Mouse (Mus musculus) midbrain, embryonic 14.5 days (tissue): ENCODE measurements at regions not wholly inside any gene's neighbourhood (a gene's known extent, or its start where the extent isn't known, plus 50 kb on each side); places are given as distances from the start of the nearest gene placed in this dataset.
"Not testable (repeated sequence)": the region's sequence is repeated elsewhere in the genome, so short reads cannot be mapped to it uniquely, and the experiment has no call there.

Source experiments
- ATAC-seq: fragments of 200-750 bp; cut with Nextera tagmentation; 2 replicates; pipeline ENCODE4 v1.8.0; 2017; ENCODE audit warnings: moderate number of reproducible peaks, moderate library complexity; ENCODE audit not compliant: low FRiP score, low TSS enrichment
- DNase-seq: peaks from one replicate; pipeline ENCODE4 v3.0.0-alpha.2; 2015
- H3K27ac ChIP-seq: fragments of 300-500 bp; sonication (generic); replicated peaks from 2 replicates; pipeline ENCODE4 v1.5.1; 2014; ENCODE audit warnings: mild to moderate bottlenecking, low read depth, low read length, moderate library complexity
- H3K27me3 ChIP-seq: fragments of 300-500 bp; sonication (generic); 2 replicates; pipeline ENCODE4 v1.6.1; 2014; ENCODE audit warnings: low read length, control low read depth, mixed read lengths; ENCODE audit not compliant: control insufficient read depth, insufficient read depth
- H3K36me3 ChIP-seq: fragments of 300-500 bp; sonication (generic); 2 replicates; pipeline ENCODE4 v1.6.1; 2014; ENCODE audit warnings: low read length, control low read depth; ENCODE audit not compliant: control insufficient read depth, insufficient read depth
- H3K4me1 ChIP-seq: fragments of 300-500 bp; sonication (generic); 2 replicates; pipeline ENCODE4 v1.6.1; 2014; ENCODE audit warnings: mild to moderate bottlenecking, antibody characterized with exemption, low read length, control low read depth; ENCODE audit not compliant: control insufficient read depth, insufficient read depth
- H3K4me2 ChIP-seq: fragments of 300-500 bp; sonication (generic); 2 replicates; pipeline ENCODE4 v1.6.1; 2014; ENCODE audit warnings: mild to moderate bottlenecking, low read length, moderate library complexity
- H3K4me3 ChIP-seq: fragments of 300-500 bp; sonication (generic); replicated peaks from 2 replicates; pipeline ENCODE4 v1.5.1; 2014; ENCODE audit warnings: low read depth, low read length
- H3K9ac ChIP-seq: fragments of 300-500 bp; sonication (generic); replicated peaks from 2 replicates; pipeline ENCODE4 v1.6.1; 2014; ENCODE audit warnings: mild to moderate bottlenecking, low read length, moderate library complexity
- H3K9me3 ChIP-seq: fragments of 300-500 bp; sonication (generic); 2 replicates; pipeline ENCODE4 v1.6.1; 2016; ENCODE audit warnings: low read length, control low read depth, mixed read lengths; ENCODE audit not compliant: control insufficient read depth
- WGBS: fragments of 180-500 bp; shearing (Covaris S2); extraction: QIAGEN DNeasy Blood & Tissue Kit; methylation state at CpG from one replicate; pipeline ENCODE4 v1.1.7; 2014; 5-methylcytosine and 5-hydroxymethylcytosine counted together

GRCm38 (mm10) chr1:79299639-79300038 is 140.3 kb downstream of the Scg2 start:
- H3K4me2 ChIP-seq: no peak overlapping the region
- no peaks in the 10 kb centered on the region for H3K36me3 ChIP-seq
- ATAC-seq: no peak; the same call in 1 of the 2 replicates
- no peaks in the 10 kb centered on the region for H3K4me1 ChIP-seq
- H3K27ac ChIP-seq: no peak overlapping the region
- no peak overlapping the region for H3K4me3 ChIP-seq
- no peaks in the 10 kb centered on the region for H3K27me3 ChIP-seq
- no peaks in the 10 kb centered on the region for H3K9me3 ChIP-seq
- H3K9ac ChIP-seq: no peak overlapping the region
- 6% methylated on average over 2 of the region's 2 CpGs for WGBS
- DNase-seq: no peak

GRCm38 (mm10) chr1:79259726-79260125 is 180.2 kb downstream of the Scg2 start:
- Histone ChIP-seq H3K27me3 (no peaks in the 10 kb centered on the region), H3K4me1 (no peaks in the 10 kb centered on the region), H3K4me2 (no peak overlapping the region), H3K4me3 (no peak overlapping the region), H3K36me3 (no peaks in the 10 kb centered on the region), H3K9ac (no peak overlapping the region), H3K9me3 (no peaks in the 10 kb centered on the region), H3K27ac (no peak overlapping the region)
- 83% methylated on average over 3 of the region's 3 CpGs for WGBS
- no peak for DNase-seq
- ATAC-seq: no peak

- WGBS: 96% methylated on average over 4 of the region's 4 CpGs
- H3K27me3 ChIP-seq: no peaks in the 10 kb centered on the region
- no peak for DNase-seq
- H3K36me3 ChIP-seq: no peaks in the 10 kb centered on the region
- H3K4me2 ChIP-seq: no peak overlapping the region
- no peaks in the 10 kb centered on the region for H3K4me1 ChIP-seq
- H3K9me3 ChIP-seq: no peaks in the 10 kb centered on the region
- H3K4me3 ChIP-seq: no peak overlapping the region
- ATAC-seq: no peak
- no peak overlapping the region for H3K9ac ChIP-seq
- H3K27ac ChIP-seq: no peak overlapping the region
Measured at GRCm38 (mm10) chr1:79212970-79213369, 226.9 kb downstream of the Scg2 start.

GRCm38 (mm10) chr1:79212471-79212870 is 227.4 kb downstream of the Scg2 start:
- ATAC-seq (no peak), DNase-seq (no peak)

GRCm38 (mm10) chr1:79211981-79212380 is 227.9 kb downstream of the Scg2 start:
- not testable (repeated sequence) for H3K9ac ChIP-seq, H3K36me3 ChIP-seq, H3K4me1 ChIP-seq, H3K4me3 ChIP-seq, ATAC-seq, DNase-seq, H3K27ac ChIP-seq, H3K9me3 ChIP-seq, H3K27me3 ChIP-seq, H3K4me2 ChIP-seq
- WGBS: 97% methylated on average over 1 of the region's 1 CpGs

More at GRCm38 (mm10) chr1:79212471-79212870, 227.4 kb downstream of the Scg2 start:
- H3K9ac ChIP-seq: no peak overlapping the region
- no peaks in the 10 kb centered on the region for H3K36me3 ChIP-seq
- no peaks in the 10 kb centered on the region for H3K4me1 ChIP-seq
- H3K4me2 ChIP-seq: no peak overlapping the region
- H3K9me3 ChIP-seq: no peaks in the 10 kb centered on the region
- H3K27me3 ChIP-seq: no peaks in the 10 kb centered on the region
- H3K27ac ChIP-seq: no peak overlapping the region
- no peak overlapping the region for H3K4me3 ChIP-seq
- 95% methylated on average over 5 of the region's 5 CpGs for WGBS

- Histone ChIP-seq H3K9me3 (no peaks in the 10 kb centered on the region), H3K4me1 (no peaks in the 10 kb centered on the region), H3K9ac (no peak overlapping the region), H3K36me3 (no peaks in the 10 kb centered on the region), H3K27me3 (no peaks in the 10 kb centered on the region), H3K4me2 (no peak overlapping the region), H3K27ac (no peak overlapping the region), H3K4me3 (no peak overlapping the region)
- DNase-seq (no peak), ATAC-seq (no peak)
- 89% methylated on average over 1 of the region's 1 CpGs for whole genome bisulfite sequencing
Measured at GRCm38 (mm10) chr1:79207207-79207606, 232.7 kb downstream of the Scg2 start.

GRCm38 (mm10) chr1:79197682-79198081 is 242.2 kb downstream of the Scg2 start:
- ATAC-seq: no peak
- 96% methylated on average over 3 of the region's 3 CpGs for WGBS
- Histone ChIP-seq H3K27me3 (no peaks in the 10 kb centered on the region), H3K36me3 (no peaks in the 10 kb centered on the region), H3K4me2 (no peak overlapping the region), H3K27ac (no peak overlapping the region), H3K9me3 (no peaks in the 10 kb centered on the region), H3K9ac (no peak overlapping the region), H3K4me3 (no peak overlapping the region), H3K4me1 (no peaks in the 10 kb centered on the region)
- DNase-seq: no peak

- no peak for ATAC-seq
- Histone ChIP-seq H3K27ac (no peak overlapping the region), H3K27me3 (no peaks in the 10 kb centered on the region), H3K9ac (no peak overlapping the region), H3K9me3 (no peaks in the 10 kb centered on the region), H3K4me1 (no peaks in the 10 kb centered on the region), H3K36me3 (no peaks in the 10 kb centered on the region), H3K4me2 (no peak overlapping the region), H3K4me3 (no peak overlapping the region)
- 86% methylated on average over 3 of the region's 3 CpGs for WGBS
- DNase-seq: no peak
Measured at GRCm38 (mm10) chr1:79191031-79191430, 248.9 kb downstream of the Scg2 start.

- Histone ChIP-seq H3K27me3 (no peaks in the 10 kb centered on the region), H3K4me3 (no peak overlapping the region), H3K27ac (no peak overlapping the region), H3K4me1 (no peaks in the 10 kb centered on the region), H3K9ac (no peak overlapping the region), H3K4me2 (no peak overlapping the region), H3K36me3 (no peaks in the 10 kb centered on the region), H3K9me3 (no peaks in the 10 kb centered on the region; the same call in 1 of the 2 replicates)
- DNase-seq (no peak), ATAC-seq (no peak)
- WGBS: 95% methylated on average over 5 of the region's 5 CpGs
Measured at GRCm38 (mm10) chr1:79183534-79184411, 256.1 kb downstream of the Scg2 start.
